Mouse (Mus musculus) midbrain, embryonic 13.5 days (tissue): Measurements from ENCODE around the gene Slc46a1. TPM values are rescaled to one million over a fixed set of nuclear protein-coding genes. Genes with fewer than 3 reads are reported as not detected.

ENCODE experiments used
- ATAC-seq: fragments of 200-750 bp; cut with Nextera tagmentation; 2 replicates; pipeline ENCODE4 v1.8.0; 2017; ENCODE audit warnings: mild to moderate bottlenecking, moderate TSS enrichment, moderate library complexity
- H3K27ac ChIP-seq: fragments of 300-500 bp; sonication (generic); 2 replicates; pipeline ENCODE4 v1.5.1; 2015; ENCODE audit warnings: inconsistent platforms, mild to moderate bottlenecking, moderate library complexity
- H3K27me3 ChIP-seq: fragments of 300-500 bp; sonication (generic); 2 replicates; pipeline ENCODE4 v1.6.1; 2015; ENCODE audit warnings: mild to moderate bottlenecking, inconsistent platforms
- H3K36me3 ChIP-seq: fragments of 300-500 bp; sonication (generic); 2 replicates; pipeline ENCODE4 v1.6.1; 2015; ENCODE audit warnings: mild to moderate bottlenecking, inconsistent platforms
- H3K4me1 ChIP-seq: fragments of 300-500 bp; sonication (generic); replicated peaks from 2 replicates; pipeline ENCODE4 v1.6.1; 2015; ENCODE audit warnings: inconsistent platforms
- H3K4me2 ChIP-seq: fragments of 300-500 bp; sonication (generic); replicated peaks from 2 replicates; pipeline ENCODE4 v1.6.1; 2015; ENCODE audit warnings: moderate library complexity, mild to moderate bottlenecking, inconsistent platforms
- H3K4me3 ChIP-seq: fragments of 300-500 bp; sonication (generic); replicated peaks from 2 replicates; pipeline ENCODE4 v1.5.1; 2015; ENCODE audit warnings: mild to moderate bottlenecking, inconsistent platforms
- H3K9ac ChIP-seq: fragments of 300-500 bp; sonication (generic); replicated peaks from 2 replicates; pipeline ENCODE4 v1.6.1; 2015; ENCODE audit warnings: mild to moderate bottlenecking, inconsistent platforms
- H3K9me3 ChIP-seq: fragments of 300-500 bp; sonication (generic); 2 replicates; pipeline ENCODE4 v1.6.1; 2016; ENCODE audit warnings: mild to moderate bottlenecking, inconsistent platforms
- WGBS: fragments of 180-500 bp; shearing (Covaris S2); methylation state at CpG from one replicate; pipeline ENCODE4 v1.1.7; 2015; 5-methylcytosine and 5-hydroxymethylcytosine counted together
- polyA plus RNA-seq: library from polyadenylated mRNA; unstranded; fragments of >200 nt; fragmentation: Nextera tagmentation; extraction: Ambion mirVana; gene quantifications from 2 replicates; pipeline ENCODE4 v1.2.1, GENCODE M21; 2015

Slc46a1 gene
- polyA plus RNA-seq, 1 experiment from 2014 or later = 20.8 TPM

DNA sequence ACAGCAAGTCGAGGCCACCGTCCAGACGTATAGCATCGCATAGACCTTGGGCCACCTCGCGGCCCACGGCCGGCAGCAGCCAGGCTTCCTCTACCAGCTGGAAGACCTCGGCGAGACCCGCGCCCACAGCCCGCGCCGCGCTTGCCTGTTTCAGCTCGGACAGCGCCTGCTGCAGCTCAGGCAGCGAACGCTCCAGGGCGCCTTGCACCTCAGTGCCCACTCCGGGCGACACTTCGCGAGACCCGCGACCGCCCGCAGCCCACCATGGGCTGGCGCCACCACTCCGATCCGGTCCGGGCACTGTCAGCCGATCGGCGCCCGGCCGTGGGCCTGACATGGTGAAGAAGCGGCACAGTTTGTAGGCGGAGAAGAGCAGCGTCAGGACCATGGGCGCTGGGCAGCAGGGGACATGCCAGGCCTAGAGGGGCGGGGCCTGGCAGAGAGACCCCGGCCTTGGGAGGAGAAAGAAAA is 31.6 kb downstream of the Slc46a1 start:
- peak overlapping the region; percentile 77 for H3K4me2 ChIP-seq
- ATAC-seq = peak; percentile 82
- under 1% methylated on average over 44 of the region's 44 CpGs for WGBS

DNA sequence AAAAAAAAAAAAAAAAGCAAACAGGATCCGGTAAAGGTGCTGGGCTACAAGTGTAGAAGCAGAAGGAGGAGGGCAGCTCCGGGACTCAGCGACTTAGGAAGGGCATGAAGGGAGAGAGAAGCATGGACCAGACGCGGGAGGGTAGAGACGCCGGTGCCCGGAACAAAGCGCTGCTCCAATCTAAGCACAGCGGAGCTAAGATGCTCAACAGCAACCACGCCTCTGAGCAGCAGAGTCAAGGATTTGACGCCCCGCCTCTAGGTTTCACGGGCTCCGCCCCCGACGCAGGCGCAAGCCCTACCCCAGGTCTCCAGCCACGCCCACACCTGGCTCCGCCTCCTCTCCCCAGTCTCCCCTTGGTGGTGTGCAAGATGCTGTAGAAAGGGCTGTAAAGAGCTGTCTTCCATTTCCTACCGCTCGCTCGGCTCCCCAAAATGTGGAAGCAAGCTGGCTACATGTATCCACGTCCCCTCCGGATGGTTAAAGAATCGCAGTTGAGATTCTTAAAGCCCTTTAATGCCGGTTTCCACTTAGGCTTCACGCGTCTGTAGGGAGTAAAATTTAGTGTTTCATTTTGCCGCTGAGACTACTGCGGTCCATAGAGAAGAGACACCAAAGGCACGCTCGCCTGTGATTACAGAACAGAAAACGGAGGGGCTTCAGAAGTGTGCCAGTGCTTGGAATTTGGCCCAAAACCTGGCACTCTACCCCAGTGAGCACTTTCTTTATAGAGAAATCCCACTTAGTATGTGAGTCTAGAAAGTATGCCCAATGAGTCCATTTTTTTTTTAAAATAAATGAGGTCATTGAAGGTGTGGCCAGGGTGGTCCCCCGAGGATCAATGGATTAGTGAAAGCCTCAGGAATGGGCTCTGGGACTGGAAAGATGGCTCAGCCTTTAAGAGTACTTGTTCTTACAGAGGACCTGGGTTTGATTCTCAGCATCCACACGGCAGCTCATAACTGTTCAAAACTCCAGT is 32.3 kb downstream of the Slc46a1 start, which contains the start of gene Sarm1:
Gene Sarm1, minus strand, starts transcription at position 211 of the 979 bp plus-strand sequence.
- peak; percentile 96 for ATAC-seq
- 3% methylated on average over 36 of the region's 36 CpGs for WGBS
- H3K4me1 ChIP-seq = peaks cover 41% of the 10 kb centered on the region
- no peaks in the 10 kb centered on the region for H3K36me3 ChIP-seq
- peak within 1 kb of the TSS; percentile 95 for H3K27ac ChIP-seq
- peak within 1 kb of the TSS; percentile 77 for H3K9ac ChIP-seq
- no peaks in the 10 kb centered on the region for H3K9me3 ChIP-seq
- peaks cover 16% of the 10 kb centered on the region; the same call in 1 of the 2 replicates for H3K27me3 ChIP-seq
- peak within 1 kb of the TSS; percentile 88 for H3K4me3 ChIP-seq
- H3K4me2 ChIP-seq = peak within 1 kb of the TSS; percentile 77

More for the DNA sequence above, 31.6 kb downstream of the Slc46a1 start:
- H3K36me3 ChIP-seq = no peaks in the 10 kb centered on the region
- H3K9ac ChIP-seq = peak overlapping the region; percentile 77
- H3K27me3 ChIP-seq = peaks cover 16% of the 10 kb centered on the region; the same call in 1 of the 2 replicates
- H3K9me3 ChIP-seq = no peaks in the 10 kb centered on the region
- H3K4me1 ChIP-seq = peaks cover 41% of the 10 kb centered on the region
- H3K27ac ChIP-seq = peak overlapping the region; percentile 95
- peak overlapping the region; percentile 88 for H3K4me3 ChIP-seq

DNA sequence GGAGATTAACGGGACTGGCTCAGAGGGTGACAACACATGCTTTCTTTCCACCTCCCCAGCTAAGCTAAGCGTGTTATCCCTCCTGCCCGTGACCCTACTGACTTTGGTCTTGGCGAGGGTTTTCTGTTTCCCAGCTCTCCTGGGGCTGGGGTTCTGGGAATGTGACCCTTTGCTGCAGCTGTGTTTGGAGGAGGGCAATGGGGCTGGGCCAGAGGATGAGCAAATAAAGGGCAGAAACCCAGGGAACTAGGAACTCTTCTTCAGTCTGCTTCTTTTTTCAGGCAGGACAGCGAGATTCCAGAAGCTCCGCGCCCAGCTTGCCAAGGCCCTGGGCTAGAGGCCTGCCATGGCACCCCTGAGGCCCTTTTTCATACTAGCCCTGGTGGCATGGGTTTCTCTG is 33.5 kb downstream of the Slc46a1 start, which contains the start of gene Vtn:
Gene Vtn, plus strand, starts transcription at position 88 of the 400 bp plus-strand sequence.
- no peaks in the 10 kb centered on the region for H3K36me3 ChIP-seq
- peaks cover 40% of the 10 kb centered on the region for H3K4me1 ChIP-seq
- H3K9ac ChIP-seq = peak within 1 kb of the TSS; percentile 65
- H3K27ac ChIP-seq = peak within 1 kb of the TSS; percentile 95
- peak within 1 kb of the TSS; percentile 77 for H3K4me2 ChIP-seq
- H3K9me3 ChIP-seq = no peaks in the 10 kb centered on the region
- H3K27me3 ChIP-seq = peaks cover 16% of the 10 kb centered on the region; the same call in 1 of the 2 replicates
- peak within 1 kb of the TSS; percentile 88 for H3K4me3 ChIP-seq
- ATAC-seq = no peak
- WGBS = 46% methylated on average over 7 of the region's 7 CpGs

DNA sequence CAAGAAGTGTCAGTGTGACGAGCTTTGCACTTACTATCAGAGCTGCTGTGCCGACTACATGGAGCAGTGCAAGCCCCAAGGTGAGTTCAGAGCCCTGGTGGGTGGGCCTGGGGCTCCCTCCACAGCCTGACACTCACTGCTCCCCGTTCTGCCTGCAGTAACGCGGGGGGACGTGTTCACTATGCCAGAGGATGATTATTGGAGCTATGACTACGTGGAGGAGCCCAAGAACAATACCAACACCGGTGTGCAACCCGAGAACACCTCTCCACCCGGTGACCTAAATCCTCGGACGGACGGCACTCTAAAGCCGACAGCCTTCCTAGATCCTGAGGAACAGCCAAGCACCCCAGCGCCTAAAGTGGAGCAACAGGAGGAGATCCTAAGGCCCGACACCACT is 34.0 kb downstream of the Slc46a1 start:
- H3K27ac ChIP-seq = no peak overlapping the region
- 42% methylated on average over 16 of the region's 16 CpGs for WGBS
- H3K9me3 ChIP-seq = no peaks in the 10 kb centered on the region
- no peak overlapping the region for H3K4me3 ChIP-seq
- H3K4me2 ChIP-seq = peak overlapping the region; percentile 6; the same call in 1 of the 2 replicates
- H3K4me1 ChIP-seq = peaks cover 35% of the 10 kb centered on the region
- H3K9ac ChIP-seq = 0 out of 2 replicates have a peak overlapping the region, but pooled peaks have one; percentile 6
- no peaks in the 10 kb centered on the region for H3K36me3 ChIP-seq
- ATAC-seq = no peak
- H3K27me3 ChIP-seq = peaks cover 16% of the 10 kb centered on the region; the same call in 1 of the 2 replicates

DNA sequence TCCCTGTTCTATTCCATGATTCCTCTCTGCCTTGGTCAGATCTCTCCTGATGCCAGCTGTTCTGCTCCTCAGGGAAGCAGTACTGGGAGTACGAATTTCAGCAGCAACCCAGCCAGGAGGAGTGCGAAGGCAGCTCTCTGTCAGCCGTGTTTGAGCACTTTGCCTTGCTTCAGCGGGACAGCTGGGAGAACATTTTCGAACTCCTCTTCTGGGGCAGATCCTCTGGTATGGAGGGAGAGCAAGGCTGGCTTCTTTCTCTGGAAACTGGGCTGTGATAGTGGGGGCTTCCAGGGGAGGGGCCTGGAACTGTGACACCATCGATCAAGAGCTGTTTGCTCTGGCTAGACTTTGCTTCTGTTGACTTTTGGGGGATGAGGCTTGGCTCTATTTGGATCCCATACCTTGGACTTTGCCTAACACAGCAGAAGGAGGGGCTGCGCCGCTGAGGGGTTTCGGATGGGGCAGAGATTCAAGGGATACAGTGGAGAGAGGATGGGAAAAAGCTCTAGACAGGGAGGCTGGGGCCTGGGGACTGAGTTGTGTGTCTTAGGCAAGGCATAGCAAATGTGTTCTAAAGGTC is 35.2 kb downstream of the Slc46a1 start:
- peaks cover 16% of the 10 kb centered on the region; the same call in 1 of the 2 replicates for H3K27me3 ChIP-seq
- H3K9ac ChIP-seq = 0 out of 2 replicates have a peak overlapping the region, but pooled peaks have one; percentile 23
- 84% methylated on average over 9 of the region's 9 CpGs for WGBS
- H3K9me3 ChIP-seq = no peaks in the 10 kb centered on the region
- H3K27ac ChIP-seq = no peak overlapping the region
- H3K4me1 ChIP-seq = peaks cover 23% of the 10 kb centered on the region
- H3K4me2 ChIP-seq = no peak overlapping the region
- ATAC-seq = no peak
- peaks cover 6% of the 10 kb centered on the region; the same call in 1 of the 2 replicates for H3K36me3 ChIP-seq
- no peak overlapping the region for H3K4me3 ChIP-seq

DNA sequence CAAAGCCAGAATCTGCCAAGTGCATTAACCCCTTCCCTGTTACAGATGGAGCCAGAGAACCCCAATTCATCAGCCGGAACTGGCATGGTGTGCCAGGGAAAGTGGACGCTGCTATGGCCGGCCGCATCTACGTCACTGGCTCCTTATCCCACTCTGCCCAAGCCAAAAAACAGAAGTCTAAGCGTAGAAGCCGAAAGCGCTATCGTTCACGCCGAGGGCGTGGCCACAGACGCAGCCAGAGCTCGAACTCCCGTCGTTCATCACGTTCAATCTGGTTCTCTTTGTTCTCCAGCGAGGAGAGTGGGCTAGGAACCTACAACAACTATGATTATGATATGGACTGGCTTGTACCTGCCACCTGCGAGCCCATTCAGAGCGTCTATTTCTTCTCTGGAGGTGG is 36.0 kb downstream of the Slc46a1 start:
- Histone ChIP-seq H3K4me2 (no peak overlapping the region), H3K9me3 (no peaks in the 10 kb centered on the region), H3K27me3 (peaks cover 16% of the 10 kb centered on the region; the same call in 1 of the 2 replicates), H3K4me3 (no peak overlapping the region), H3K36me3 (peaks cover 15% of the 10 kb centered on the region), H3K9ac (no peak overlapping the region), H3K27ac (no peak overlapping the region), H3K4me1 (peaks cover 15% of the 10 kb centered on the region)
- WGBS = 85% methylated on average over 20 of the region's 20 CpGs
- ATAC-seq = no peak

DNA sequence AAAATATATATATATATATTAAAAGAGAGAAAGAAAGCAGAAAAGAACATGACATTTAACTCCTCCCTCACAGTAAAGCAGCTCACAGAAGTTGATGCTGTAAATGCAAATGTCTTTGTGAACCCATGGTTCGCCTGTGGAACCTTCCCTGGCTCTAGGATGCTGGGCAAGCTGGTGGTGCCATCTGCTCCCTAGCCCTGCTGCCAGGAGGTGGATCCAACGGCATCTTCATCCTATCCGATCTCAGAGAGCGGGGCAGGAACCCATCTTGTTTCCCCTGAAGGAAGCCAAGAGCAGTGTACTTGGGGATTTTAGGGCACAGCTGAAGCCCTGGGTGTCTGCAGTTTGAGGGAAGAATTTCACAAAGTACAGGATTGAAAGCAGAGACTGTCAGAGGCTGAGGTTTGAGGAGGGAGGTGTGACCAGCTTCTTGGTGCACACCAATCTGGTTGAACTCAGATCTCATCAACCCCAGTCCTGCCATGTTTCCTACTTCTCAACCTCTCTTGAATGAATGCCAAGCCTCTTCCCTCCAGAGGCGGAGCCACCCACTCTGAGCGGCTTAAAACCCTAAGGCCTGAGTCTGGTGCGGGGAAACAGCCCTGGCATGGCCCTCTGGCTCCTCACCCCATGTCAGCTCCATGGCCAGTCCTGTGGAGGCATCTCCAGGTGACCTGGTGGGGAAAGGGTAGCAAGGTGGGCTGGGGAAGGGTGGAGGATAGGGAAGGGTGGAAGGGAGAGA is 37.6 kb downstream of the Slc46a1 start, which contains the start of gene Sebox:
Gene Sebox, plus strand, starts transcription at position 539 of the 742 bp plus-strand sequence.
- H3K4me3 ChIP-seq = no peak within 1 kb of the TSS
- H3K27me3 ChIP-seq = peaks cover 16% of the 10 kb centered on the region; the same call in 1 of the 2 replicates
- 72% methylated on average over 7 of the region's 7 CpGs for WGBS
- peaks cover 10% of the 10 kb centered on the region; the same call in 1 of the 2 replicates for H3K4me1 ChIP-seq
- no peak within 1 kb of the TSS for H3K27ac ChIP-seq
- peaks cover 29% of the 10 kb centered on the region for H3K36me3 ChIP-seq
- no peak within 1 kb of the TSS for H3K9ac ChIP-seq
- no peak within 1 kb of the TSS for H3K4me2 ChIP-seq
- H3K9me3 ChIP-seq = no peaks in the 10 kb centered on the region
- ATAC-seq = no peak

DNA sequence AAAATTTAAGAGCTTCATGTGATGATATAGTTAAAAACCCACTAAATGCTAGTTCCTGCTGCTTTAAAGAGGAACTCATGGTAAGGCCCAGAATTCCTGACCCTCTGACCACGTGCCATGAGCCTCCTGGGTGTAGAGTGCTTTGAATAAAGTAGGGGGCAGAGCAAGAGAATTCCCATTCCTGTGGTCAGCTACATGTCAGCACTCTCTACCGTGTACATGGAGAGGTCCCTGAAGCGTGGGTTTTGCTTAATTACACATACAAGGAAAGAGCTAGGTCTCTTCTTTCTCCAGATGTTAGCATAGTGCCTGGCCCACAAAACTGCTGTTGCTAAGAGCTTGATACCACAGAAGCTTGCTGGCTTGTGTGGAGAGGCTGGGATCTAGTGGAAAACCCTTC is 39.9 kb downstream of the Slc46a1 start:
- H3K9me3 ChIP-seq = no peaks in the 10 kb centered on the region
- peaks cover 47% of the 10 kb centered on the region for H3K36me3 ChIP-seq
- ATAC-seq = no peak
- no peak overlapping the region for H3K4me2 ChIP-seq
- WGBS = 85% methylated on average over 3 of the region's 3 CpGs
- no peaks in the 10 kb centered on the region for H3K4me1 ChIP-seq
- no peak overlapping the region for H3K27ac ChIP-seq
- H3K9ac ChIP-seq = no peak overlapping the region
- no peak overlapping the region for H3K4me3 ChIP-seq
- peaks cover under 1% of the 10 kb centered on the region; the same call in 1 of the 2 replicates for H3K27me3 ChIP-seq

DNA sequence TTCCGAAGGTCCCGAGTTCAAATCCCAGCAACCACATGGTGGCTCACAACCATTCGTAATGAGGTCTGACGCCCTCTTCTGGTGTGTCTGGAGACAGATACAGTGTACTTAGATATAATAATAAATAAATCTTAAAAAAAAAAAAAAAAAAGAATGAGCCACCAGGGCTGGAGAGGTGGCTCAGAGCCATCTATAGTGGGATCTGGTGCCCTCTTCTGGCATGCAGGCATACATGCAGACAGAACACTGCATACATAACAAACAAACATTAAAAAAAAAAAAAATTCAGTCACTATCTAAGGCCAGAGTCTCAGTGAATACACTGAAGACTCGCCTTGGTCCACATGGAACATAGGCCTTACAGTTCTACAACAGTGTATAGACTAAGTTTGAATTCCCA is 43.7 kb downstream of the Slc46a1 start:
- Histone ChIP-seq H3K27me3 (no peaks in the 10 kb centered on the region), H3K4me1 (peaks cover 23% of the 10 kb centered on the region), H3K9me3 (no peaks in the 10 kb centered on the region), H3K4me2 (no peak overlapping the region), H3K9ac (no peak overlapping the region), H3K36me3 (peaks cover 48% of the 10 kb centered on the region), H3K4me3 (no peak overlapping the region), H3K27ac (no peak overlapping the region)
- WGBS = 83% methylated on average over 5 of the region's 5 CpGs
- ATAC-seq = no peak

DNA sequence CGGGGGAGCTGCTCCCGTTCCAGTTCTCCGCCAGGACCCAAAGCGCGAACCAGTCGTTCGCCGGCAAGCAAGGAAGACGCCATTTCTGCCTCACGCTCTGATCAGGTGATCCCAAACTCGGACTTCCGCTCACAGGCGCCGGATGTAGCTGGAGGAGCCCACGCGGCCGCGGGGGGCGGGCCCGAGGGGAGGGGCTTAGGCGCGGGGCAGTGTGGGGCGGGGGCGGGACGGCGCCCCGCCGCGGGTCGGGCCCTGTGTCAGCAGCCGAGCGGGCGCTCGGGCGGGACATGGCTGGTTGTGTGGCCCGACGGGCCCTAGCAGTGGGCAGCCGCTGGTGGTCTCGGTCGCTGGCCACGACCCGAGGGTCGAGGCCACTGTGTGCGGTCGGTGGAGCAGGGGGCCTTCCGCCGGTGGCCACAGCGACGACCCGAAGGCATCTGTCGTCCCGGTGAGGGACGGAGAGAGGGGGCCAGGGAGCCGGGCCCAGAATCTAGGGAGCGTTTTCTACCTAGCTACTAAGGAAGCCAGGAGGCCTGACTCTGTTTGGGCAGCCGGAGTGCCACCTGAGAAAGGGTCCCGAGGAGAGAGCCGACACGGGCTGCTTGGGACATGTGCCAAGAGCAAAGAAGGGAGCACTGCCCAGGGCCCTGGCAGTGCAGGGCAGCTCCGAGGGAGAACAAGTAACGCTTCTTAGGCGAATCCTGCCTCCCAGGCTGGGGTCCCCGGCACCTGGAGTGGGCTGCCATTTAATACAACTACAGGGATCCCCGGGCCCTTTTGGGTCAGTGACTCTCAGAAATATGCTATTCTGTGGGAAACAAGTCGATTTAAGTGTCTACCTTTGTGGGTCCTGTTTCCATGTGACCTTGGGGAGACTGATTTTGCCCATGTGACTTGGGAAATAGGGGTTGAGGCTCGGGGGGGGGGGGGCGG is 46.8 kb downstream of the Slc46a1 start, which contains the start of the genes Tmem199 and Poldip2:
Gene Tmem199, minus strand, starts transcription at position 148 of the 933 bp plus-strand sequence.
Gene Poldip2, plus strand, starts transcription at position 169 of the 933 bp plus-strand sequence.
- H3K9ac ChIP-seq = peak within 1 kb of the TSS; percentile 98
- no peaks in the 10 kb centered on the region for H3K9me3 ChIP-seq
- peak within 1 kb of the TSS; percentile 89 for H3K4me3 ChIP-seq
- peak; percentile 95 for ATAC-seq
- H3K27ac ChIP-seq = peak within 1 kb of the TSS; percentile 85
- H3K27me3 ChIP-seq = no peaks in the 10 kb centered on the region
- H3K36me3 ChIP-seq = peaks cover 53% of the 10 kb centered on the region
- H3K4me1 ChIP-seq = peaks cover 23% of the 10 kb centered on the region
- under 1% methylated on average over 67 of the region's 67 CpGs for WGBS
- peak within 1 kb of the TSS; percentile 94 for H3K4me2 ChIP-seq
